Mouse (Mus musculus) thymus, postnatal 0 days (tissue): Measurements from ENCODE around the gene Bud31. TPM values are rescaled to one million over a fixed set of nuclear protein-coding genes. Genes with fewer than 3 reads are reported as not detected.
A peak's percentile ranks its signal among the peaks of the same experiment; 100 is the strongest.
"Not testable (repeated sequence)": the region's sequence is repeated elsewhere in the genome, so short reads cannot be mapped to it uniquely, and the experiment has no call there.

ENCODE experiments used
- DNase-seq: peaks from one replicate; pipeline ENCODE4 v3.0.0-alpha.2; 2015; ENCODE audit warnings: low spot score
- polyA plus RNA-seq: library from polyadenylated mRNA; unstranded; fragments of >200 nt; fragmentation: Nextera tagmentation; extraction: Ambion mirVana; gene quantifications from 2 replicates; pipeline ENCODE4 v1.2.1, GENCODE M21; 2015

The Bud31 gene
- polyA plus RNA-seq = 275 and 289 TPM in 2 replicates

- peak; percentile 96 for DNase-seq
Observed at GRCm38 (mm10) chr5:145139571-145140519, at the start of gene Bud31, which contains the start of gene Pdap1. Bud31 (plus strand) TSS chr5:145140362. Pdap1 (minus strand) TSS chr5:145140238.

- no peak for DNase-seq
Observed at GRCm38 (mm10) chr5:145096195-145096594, 44.0 kb upstream of the Bud31 start.

- DNase-seq = no peak
Observed at GRCm38 (mm10) chr5:145098340-145098821, 41.8 kb upstream of the Bud31 start.

- no peak for DNase-seq
Observed at GRCm38 (mm10) chr5:145100960-145101359, 39.2 kb upstream of the Bud31 start.

- DNase-seq = not testable (repeated sequence)
Observed at GRCm38 (mm10) chr5:145101451-145101850, 38.7 kb upstream of the Bud31 start.

GRCm38 (mm10) chr5:145102706-145103105 lies 37.5 kb upstream of the Bud31 start:
- no peak for DNase-seq

- DNase-seq = no peak
Observed at GRCm38 (mm10) chr5:145104328-145104727, 35.8 kb upstream of the Bud31 start.

- no peak for DNase-seq
Observed at GRCm38 (mm10) chr5:145105694-145106275, 34.4 kb upstream of the Bud31 start.

GRCm38 (mm10) chr5:145110401-145110800 lies 29.8 kb upstream of the Bud31 start:
- DNase-seq = no peak

GRCm38 (mm10) chr5:145112566-145112965 lies 27.6 kb upstream of the Bud31 start:
- no peak for DNase-seq

GRCm38 (mm10) chr5:145113416-145113815 lies 26.7 kb upstream of the Bud31 start:
- DNase-seq = no peak

- peak; percentile 56 for DNase-seq
Observed at GRCm38 (mm10) chr5:145114071-145114605, 26.0 kb upstream of the Bud31 start, which contains the start of gene Arpc1b. Arpc1b (plus strand) TSS chr5:145114215.

GRCm38 (mm10) chr5:145114606-145115473 lies 25.3 kb upstream of the Bud31 start:
- peak; percentile 64 for DNase-seq

GRCm38 (mm10) chr5:145115736-145116135 lies 24.4 kb upstream of the Bud31 start:
- DNase-seq = no peak

GRCm38 (mm10) chr5:145116316-145116715 lies 23.8 kb upstream of the Bud31 start:
- peak; percentile 74 for DNase-seq

- DNase-seq = peak; percentile 55
Observed at GRCm38 (mm10) chr5:145116916-145117315, 23.2 kb upstream of the Bud31 start.

- no peak for DNase-seq
Observed at GRCm38 (mm10) chr5:145118005-145118404, 22.2 kb upstream of the Bud31 start.

GRCm38 (mm10) chr5:145118461-145118860 lies 21.7 kb upstream of the Bud31 start:
- DNase-seq = no peak

- no peak for DNase-seq
Observed at GRCm38 (mm10) chr5:145119385-145119784, 20.8 kb upstream of the Bud31 start.

GRCm38 (mm10) chr5:145120921-145121320 lies 19.2 kb upstream of the Bud31 start:
- no peak for DNase-seq

- DNase-seq = no peak
Observed at GRCm38 (mm10) chr5:145123396-145123795, 16.8 kb upstream of the Bud31 start.
